Mouse (Mus musculus): ENCODE results near the gene Hccs. TPM values are rescaled to one million over a fixed set of nuclear protein-coding genes. Genes with fewer than 3 reads are reported as not detected.

Hccs gene
- 39.0 TPM for polyA plus RNA-seq (2017; shearing (Covaris generic))

GRCm38 (mm10) chrX:169319945-169320667, at the start of gene Hccs:
Gene Hccs (minus strand): TSS chrX:169320372.

Other genes starting within 250 kb of the Hccs start
- gene Amelx, start 133.2 kb downstream of the Hccs start, polyA plus RNA-seq (2017; shearing (Covaris generic)): not detected

All from naive thymus-derived CD4-positive, alpha-beta T cell, adult 5 months (primary cell).